Mouse (Mus musculus) gastrocnemius, adult 2 months (tissue): ENCODE data around the gene Lmo2. TPM values are rescaled to one million over a fixed set of nuclear protein-coding genes. Genes with fewer than 3 reads are reported as not detected.
A peak's percentile ranks its signal among the peaks of the same experiment; 100 is the strongest.

Experiments used
- DNase-seq: peaks from one replicate; pipeline ENCODE4 v3.0.0; 2022
- H3K27ac ChIP-seq: fragments of 200-600 bp; 2 replicates; pipeline ENCODE4 v1.8.1; 2022; ENCODE audit warnings: mild to moderate bottlenecking
- H3K4me3 ChIP-seq: fragments of 200-600 bp; 2 replicates; pipeline ENCODE4 v1.8.1; 2022; ENCODE audit warnings: mild to moderate bottlenecking, moderate library complexity
- CTCF ChIP-seq: fragments of 200-600 bp; IDR thresholded peaks from 2 replicates; pipeline ENCODE4 v1.8.1; 2022; ENCODE audit warnings: antibody characterized with exemption, mild to moderate bottlenecking, moderate library complexity
- intact Hi-C: fragments of 180-260 bp; cut with DNase I; formaldehyde crosslinking; loops from one replicate; pipeline ENCODE4 v1.15.1; 2025
- total RNA-seq, 2 experiments: library from RNA; stranded (reverse); gene quantifications; 2 replicates each; pipeline ENCODE4 v1.2.3; 2021

Lmo2 gene
- total RNA-seq, 2 experiments from 2014 or later: 4.1 to 7.0 TPM

- Histone ChIP-seq H3K27ac (no peak overlapping the region), H3K4me3 (no peak overlapping the region)
- no peak for TF ChIP-seq CTCF
- DNase-seq: no peak
- intact Hi-C loops: no loop called here
These were observed 9.7 kb upstream of the Lmo2 start for GRCm38 (mm10) chr2:103947982-103948655.

GRCm38 (mm10) chr2:103953050-103953835, 4.5 kb upstream of the Lmo2 start:
- DNase-seq: no peak
- intact Hi-C loops: no loop called here
- Histone ChIP-seq H3K4me3 (no peak overlapping the region), H3K27ac (no peak overlapping the region)
- TF ChIP-seq CTCF: no peak

GRCm38 (mm10) chr2:103955714-103956113, 2.1 kb upstream of the Lmo2 start:
- no peak for DNase-seq
- no peak for TF ChIP-seq CTCF

GRCm38 (mm10) chr2:103956867-103957266, 919 bp upstream of the Lmo2 start:
- no peak overlapping the region for H3K4me3 ChIP-seq
- TF ChIP-seq CTCF: no peak
- no peak for DNase-seq
- intact Hi-C loops: no loop called here
- no peak overlapping the region for H3K27ac ChIP-seq

More at GRCm38 (mm10) chr2:103955714-103956113, 2.1 kb upstream of the Lmo2 start:
- no peak overlapping the region for H3K27ac ChIP-seq
- H3K4me3 ChIP-seq: no peak overlapping the region
- intact Hi-C loops: no loop called here

- Histone ChIP-seq H3K4me3 (no peak overlapping the region), H3K27ac (no peak overlapping the region)
- DNase-seq: no peak
- intact Hi-C loops: no loop called here
- no peak for TF ChIP-seq CTCF
These were observed 848 bp downstream of the Lmo2 start for GRCm38 (mm10) chr2:103958634-103959033.

GRCm38 (mm10) chr2:103959066-103959465, 1.3 kb downstream of the Lmo2 start:
- H3K4me3 ChIP-seq: no peak overlapping the region
- intact Hi-C loops: no loop called here
- TF ChIP-seq CTCF: no peak

GRCm38 (mm10) chr2:103959574-103959973, 1.8 kb downstream of the Lmo2 start:
- Histone ChIP-seq H3K27ac (no peak overlapping the region), H3K4me3 (no peak overlapping the region)
- intact Hi-C loops: no loop called here
- TF ChIP-seq CTCF: no peak
- no peak for DNase-seq

More at GRCm38 (mm10) chr2:103959066-103959465, 1.3 kb downstream of the Lmo2 start:
- H3K27ac ChIP-seq: no peak overlapping the region
- no peak for DNase-seq

DNA sequence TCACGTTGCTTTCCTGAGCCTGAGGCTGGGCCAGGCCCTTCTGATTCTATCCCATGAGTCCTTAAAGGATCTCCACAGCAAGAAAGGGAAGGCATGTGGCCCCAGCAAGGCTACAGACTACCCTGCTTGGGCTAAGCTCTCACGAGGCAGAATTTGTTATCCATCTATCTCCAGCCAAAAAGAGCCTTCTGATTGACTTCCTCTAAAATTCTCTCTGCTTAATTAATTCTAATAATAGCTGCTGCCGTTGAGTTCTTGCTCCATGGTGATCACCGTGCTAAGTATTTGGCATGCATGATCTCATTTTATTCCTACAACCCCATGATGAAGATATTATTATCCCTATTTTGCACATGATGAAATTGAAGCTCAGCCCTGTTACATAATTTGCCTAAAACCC, 4.6 kb downstream of the Lmo2 start:
- H3K4me3 ChIP-seq: no peak overlapping the region
- no peak overlapping the region for H3K27ac ChIP-seq
- DNase-seq: no peak
- no peak for TF ChIP-seq CTCF
- intact Hi-C loops: no loop called here

DNA sequence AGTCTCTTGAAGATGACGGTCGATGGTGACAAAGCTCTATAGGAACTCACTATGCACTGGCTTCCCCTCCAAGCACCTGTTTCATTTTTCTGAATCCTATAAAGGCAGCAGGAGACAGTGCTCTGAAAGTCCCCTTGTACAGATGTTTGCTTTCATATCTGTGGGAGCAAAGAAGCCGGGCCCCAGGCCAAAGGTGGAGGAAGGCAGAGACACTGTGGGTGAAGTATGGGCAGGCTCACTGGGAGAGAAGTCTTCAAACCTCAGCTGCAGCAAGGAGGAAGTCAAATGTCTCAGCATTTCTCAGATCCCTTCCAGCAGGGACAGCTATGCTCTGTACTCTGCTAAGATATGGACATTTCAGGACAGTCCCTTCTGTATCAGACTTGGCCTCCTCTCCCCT, 7.6 kb downstream of the Lmo2 start:
- no peak overlapping the region for H3K27ac ChIP-seq
- TF ChIP-seq CTCF: no peak
- no peak overlapping the region for H3K4me3 ChIP-seq
- no peak for DNase-seq
- intact Hi-C loops: no loop called here

DNA sequence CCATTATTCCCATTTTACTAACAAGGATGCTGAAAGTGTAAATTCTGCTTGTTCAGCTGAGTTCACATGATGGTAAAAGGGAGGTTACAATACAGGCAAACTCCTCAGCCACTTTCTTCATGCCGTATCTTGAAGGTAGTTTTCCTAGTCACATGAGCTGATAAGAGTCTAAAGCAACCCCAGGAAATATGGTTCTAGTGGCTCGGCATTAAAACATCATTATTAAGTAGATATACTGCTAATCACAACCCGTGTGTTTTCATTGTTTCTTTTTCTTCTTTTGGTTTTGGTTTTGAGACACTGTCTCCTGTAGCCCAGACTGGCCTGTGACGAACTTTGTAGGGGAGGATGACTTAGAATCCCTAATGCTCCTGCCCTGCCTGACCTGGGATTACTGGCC, 10.4 kb downstream of the Lmo2 start:
- TF ChIP-seq CTCF: no peak
- no peak for DNase-seq
- intact Hi-C loops: no loop called here
- peak overlapping the region; percentile 88; the same call in 1 of the 2 replicates for H3K27ac ChIP-seq
- H3K4me3 ChIP-seq: peak overlapping the region; percentile 92

DNA sequence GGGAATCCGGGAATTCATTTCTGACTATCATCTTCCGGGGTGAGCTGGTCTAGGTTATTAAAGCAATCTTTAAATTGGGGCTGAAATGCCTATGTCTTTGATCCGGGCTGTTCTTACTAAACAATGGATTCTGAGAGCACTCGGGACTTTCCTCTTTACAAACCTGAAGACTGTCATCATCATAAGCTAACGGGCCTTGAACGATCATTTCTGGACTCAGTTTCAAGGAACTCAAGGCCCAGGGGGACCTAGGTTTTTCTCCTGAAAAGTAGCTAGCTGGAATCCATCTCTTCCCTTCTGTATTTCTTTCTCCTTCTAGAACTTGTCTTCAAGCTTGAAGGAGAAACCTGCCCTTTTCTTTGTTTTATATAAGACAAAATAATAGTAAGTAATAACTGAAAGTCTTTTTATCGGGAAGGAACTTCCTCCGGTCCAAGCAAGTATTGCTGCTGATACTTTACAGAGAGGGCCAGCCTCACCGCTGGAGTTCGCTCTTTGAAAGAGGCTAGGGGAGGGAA, 11.2 kb downstream of the Lmo2 start:
- no peak for TF ChIP-seq CTCF
- DNase-seq: no peak
- intact Hi-C loops: no loop called here
- H3K27ac ChIP-seq: peak overlapping the region; percentile 88
- H3K4me3 ChIP-seq: peak overlapping the region; percentile 92

GRCm38 (mm10) chr2:103969437-103970040, 11.8 kb downstream of the Lmo2 start:
- Histone ChIP-seq H3K27ac (peak overlapping the region; percentile 88), H3K4me3 (peak overlapping the region; percentile 92)
- intact Hi-C loops: no loop called here
- DNase-seq: peak; percentile 70
- TF ChIP-seq CTCF: peak; percentile 37; the same call in 1 of the 2 replicates
